Mouse (Mus musculus) kidney, postnatal 0 days (tissue): Measurements from ENCODE around the gene Cdkal1. TPM values are rescaled to one million over a fixed set of nuclear protein-coding genes. Genes with fewer than 3 reads are reported as not detected.

Experiments used
- ATAC-seq: fragments of 200-750 bp; cut with Nextera tagmentation; replicated peaks from 2 replicates; pipeline ENCODE4 v1.8.0; 2017; ENCODE audit warnings: low read depth, moderate number of reproducible peaks, moderate TSS enrichment, moderate library complexity; ENCODE audit not compliant: low FRiP score
- DNase-seq: peaks from one replicate; pipeline ENCODE4 v3.0.0-alpha.2; 2016; ENCODE audit warnings: low spot score
- H3K27ac ChIP-seq: fragments of 300-500 bp; sonication (generic); 2 replicates; pipeline ENCODE4 v1.5.1; 2014; ENCODE audit warnings: mild to moderate bottlenecking
- H3K27me3 ChIP-seq: fragments of 300-500 bp; sonication (generic); 2 replicates; pipeline ENCODE4 v1.6.1; 2014; ENCODE audit warnings: low read length, mixed read lengths; ENCODE audit not compliant: insufficient read depth
- H3K36me3 ChIP-seq: fragments of 300-500 bp; sonication (generic); 2 replicates; pipeline ENCODE4 v1.6.1; 2014; ENCODE audit warnings: low read length, mixed read lengths; ENCODE audit not compliant: insufficient read depth
- H3K4me1 ChIP-seq: fragments of 300-500 bp; sonication (generic); replicated peaks from 2 replicates; pipeline ENCODE4 v1.6.1; 2014; ENCODE audit warnings: antibody characterized with exemption, low read length, mixed read lengths; ENCODE audit not compliant: insufficient read depth
- H3K4me2 ChIP-seq: fragments of 300-500 bp; sonication (generic); 2 replicates; pipeline ENCODE4 v1.6.1; 2014; ENCODE audit warnings: mild to moderate bottlenecking, low read length, moderate library complexity, mixed read lengths
- H3K4me3 ChIP-seq: fragments of 300-500 bp; sonication (generic); replicated peaks from 2 replicates; pipeline ENCODE4 v1.5.1; 2014; ENCODE audit warnings: low read depth, low read length
- H3K9ac ChIP-seq: fragments of 300-500 bp; sonication (generic); 2 replicates; pipeline ENCODE4 v1.6.1; 2014; ENCODE audit warnings: low read depth, low read length
- H3K9me3 ChIP-seq: fragments of 300-500 bp; sonication (generic); replicated peaks from 2 replicates; pipeline ENCODE4 v1.6.1; 2016; ENCODE audit warnings: low read length, inconsistent platforms, mixed read lengths
- CTCF ChIP-seq: IDR thresholded peaks from 2 replicates; pipeline ENCODE4 v1.5.1; 2016; ENCODE audit warnings: antibody characterized with exemption, low read depth, mild to moderate bottlenecking, moderate library complexity
- WGBS: fragments of 180-500 bp; shearing (Covaris S2); extraction: QIAGEN DNeasy Blood & Tissue Kit; methylation state at CpG from one replicate; pipeline ENCODE4 v1.1.7; 2014; 5-methylcytosine and 5-hydroxymethylcytosine counted together
- polyA plus RNA-seq: library from polyadenylated mRNA; unstranded; fragments of >200 nt; fragmentation: Nextera tagmentation; extraction: Ambion mirVana; gene quantifications from 2 replicates; pipeline ENCODE4 v1.2.1, GENCODE M21; 2015

Gene Cdkal1
- polyA plus RNA-seq, 1 experiment from 2014 or later, result 30.1 TPM

GRCm38 (mm10) chr13:29620826-29621225, 234.6 kb downstream of the Cdkal1 start:
- 81% methylated on average over 7 of the region's 7 CpGs for WGBS
- H3K4me2 ChIP-seq, result no peak overlapping the region
- no peak for DNase-seq
- no peak for TF ChIP-seq CTCF
- no peak overlapping the region for H3K9ac ChIP-seq
- H3K4me1 ChIP-seq, result 0 out of 2 replicates have a peak, but pooled peaks cover 4% of the 10 kb centered on the region
- H3K4me3 ChIP-seq, result no peak overlapping the region
- ATAC-seq, result no peak
- H3K36me3 ChIP-seq, result no peaks in the 10 kb centered on the region
- no peak overlapping the region for H3K27ac ChIP-seq
- no peaks in the 10 kb centered on the region for H3K9me3 ChIP-seq
- no peaks in the 10 kb centered on the region for H3K27me3 ChIP-seq

GRCm38 (mm10) chr13:29616654-29617171, 238.8 kb downstream of the Cdkal1 start:
- 0 out of 2 replicates have a peak, but pooled peaks cover 4% of the 10 kb centered on the region for H3K4me1 ChIP-seq
- ATAC-seq (no peak), DNase-seq (no peak)
- TF ChIP-seq CTCF, result no peak
- H3K9me3 ChIP-seq, result no peaks in the 10 kb centered on the region
- H3K4me3 ChIP-seq, result no peak overlapping the region
- no peak overlapping the region for H3K27ac ChIP-seq
- 84% methylated on average over 3 of the region's 3 CpGs for WGBS
- no peak overlapping the region for H3K9ac ChIP-seq
- no peak overlapping the region for H3K4me2 ChIP-seq
- H3K27me3 ChIP-seq, result no peaks in the 10 kb centered on the region
- no peaks in the 10 kb centered on the region for H3K36me3 ChIP-seq

GRCm38 (mm10) chr13:29615987-29616386, 239.5 kb downstream of the Cdkal1 start:
- H3K9ac ChIP-seq, result no peak overlapping the region
- H3K9me3 ChIP-seq, result no peaks in the 10 kb centered on the region
- 87% methylated on average over 3 of the region's 3 CpGs for WGBS
- H3K4me3 ChIP-seq, result no peak overlapping the region
- no peak for TF ChIP-seq CTCF
- ATAC-seq, result no peak
- DNase-seq, result no peak
- H3K4me1 ChIP-seq, result 0 out of 2 replicates have a peak, but pooled peaks cover 4% of the 10 kb centered on the region
- H3K36me3 ChIP-seq, result no peaks in the 10 kb centered on the region
- H3K27ac ChIP-seq, result no peak overlapping the region
- no peak overlapping the region for H3K4me2 ChIP-seq
- no peaks in the 10 kb centered on the region for H3K27me3 ChIP-seq

GRCm38 (mm10) chr13:29615081-29615480, 240.4 kb downstream of the Cdkal1 start:
- Histone ChIP-seq H3K27ac (no peak overlapping the region), H3K4me1 (0 out of 2 replicates have a peak, but pooled peaks cover 4% of the 10 kb centered on the region), H3K36me3 (no peaks in the 10 kb centered on the region), H3K4me3 (no peak overlapping the region), H3K27me3 (no peaks in the 10 kb centered on the region), H3K4me2 (no peak overlapping the region), H3K9ac (no peak overlapping the region), H3K9me3 (no peaks in the 10 kb centered on the region)
- DNase-seq, result no peak
- no peak for TF ChIP-seq CTCF
- 86% methylated on average over 7 of the region's 7 CpGs for WGBS
- no peak for ATAC-seq

- H3K4me2 ChIP-seq, result no peak overlapping the region
- H3K27ac ChIP-seq, result no peak overlapping the region
- WGBS, result 59% methylated on average over 13 of the region's 13 CpGs
- H3K27me3 ChIP-seq, result no peaks in the 10 kb centered on the region
- no peak for TF ChIP-seq CTCF
- H3K9ac ChIP-seq, result no peak overlapping the region
- no peaks in the 10 kb centered on the region for H3K36me3 ChIP-seq
- DNase-seq (peak; percentile 68), ATAC-seq (no peak)
- H3K4me3 ChIP-seq, result no peak overlapping the region
- H3K9me3 ChIP-seq, result no peaks in the 10 kb centered on the region
- no peaks in the 10 kb centered on the region for H3K4me1 ChIP-seq
Measured at GRCm38 (mm10) chr13:29610051-29610931, 245.2 kb downstream of the Cdkal1 start.

GRCm38 (mm10) chr13:29609441-29609840, 246.0 kb downstream of the Cdkal1 start:
- Histone ChIP-seq H3K9me3 (no peaks in the 10 kb centered on the region), H3K27me3 (no peaks in the 10 kb centered on the region), H3K4me2 (no peak overlapping the region), H3K4me1 (no peaks in the 10 kb centered on the region), H3K27ac (no peak overlapping the region), H3K4me3 (no peak overlapping the region), H3K36me3 (no peaks in the 10 kb centered on the region), H3K9ac (no peak overlapping the region)
- no peak for TF ChIP-seq CTCF
- ATAC-seq (no peak), DNase-seq (no peak)
- WGBS, result 89% methylated on average over 5 of the region's 5 CpGs
